Mouse (Mus musculus): Measurements from ENCODE around the gene 9830107B12Rik. TPM values are rescaled to one million over a fixed set of nuclear protein-coding genes. Genes with fewer than 3 reads are reported as not detected.
A peak's percentile ranks its signal among the peaks of the same experiment; 100 is the strongest.

Gene 9830107B12Rik
- polyA plus RNA-seq, 1 experiment from 2014 or later, result not detected

GRCm38 (mm10) chr17:48110547-48111287, 35.4 kb downstream of the 9830107B12Rik start:
- no peak overlapping the region for H3K9ac ChIP-seq (ENCODE audit: low read length)
- ATAC-seq (ENCODE audit: insufficient read depth, low FRiP score, low TSS enrichment) (no peak), DNase-seq (ENCODE audit: low spot score) (peak; percentile 50)
- H3K4me3 ChIP-seq (ENCODE audit: low read depth, low read length), result no peak overlapping the region
- no peaks in the 10 kb centered on the region for H3K9me3 ChIP-seq (ENCODE audit: control insufficient read depth, low read length)
- H3K4me2 ChIP-seq (ENCODE audit: low read depth), result no peak overlapping the region
- no peaks in the 10 kb centered on the region for H3K27me3 ChIP-seq (ENCODE audit: control insufficient read depth, insufficient read depth, low read length)
- H3K36me3 ChIP-seq (ENCODE audit: control insufficient read depth, insufficient read depth, low read length), result no peaks in the 10 kb centered on the region
- no peak overlapping the region for H3K27ac ChIP-seq (ENCODE audit: low read depth, low read length)
- 54% methylated on average over 8 of the region's 8 CpGs for WGBS
- no peaks in the 10 kb centered on the region for H3K4me1 ChIP-seq (ENCODE audit: control insufficient read depth, insufficient read depth, low read length)

- no peak overlapping the region for H3K4me3 ChIP-seq (ENCODE audit: low read depth, low read length)
- no peaks in the 10 kb centered on the region for H3K36me3 ChIP-seq (ENCODE audit: control insufficient read depth, insufficient read depth, low read length)
- no peak for ATAC-seq (ENCODE audit: insufficient read depth, low FRiP score, low TSS enrichment)
- no peak overlapping the region for H3K4me2 ChIP-seq (ENCODE audit: low read depth)
- no peak overlapping the region for H3K27ac ChIP-seq (ENCODE audit: low read depth, low read length)
- no peaks in the 10 kb centered on the region for H3K4me1 ChIP-seq (ENCODE audit: control insufficient read depth, insufficient read depth, low read length)
- no peak overlapping the region for H3K9ac ChIP-seq (ENCODE audit: low read length)
- no peaks in the 10 kb centered on the region for H3K9me3 ChIP-seq (ENCODE audit: control insufficient read depth, low read length)
- 77% methylated on average over 3 of the region's 3 CpGs for WGBS
- no peaks in the 10 kb centered on the region for H3K27me3 ChIP-seq (ENCODE audit: control insufficient read depth, insufficient read depth, low read length)
- DNase-seq (ENCODE audit: low spot score), result no peak
Measured at GRCm38 (mm10) chr17:48108520-48108919, 37.5 kb downstream of the 9830107B12Rik start.

- Histone ChIP-seq H3K9me3 (ENCODE audit: control insufficient read depth, low read length) (no peaks in the 10 kb centered on the region), H3K27me3 (ENCODE audit: control insufficient read depth, insufficient read depth, low read length) (no peaks in the 10 kb centered on the region), H3K9ac (ENCODE audit: low read length) (no peak overlapping the region), H3K4me1 (ENCODE audit: control insufficient read depth, insufficient read depth, low read length) (no peaks in the 10 kb centered on the region), H3K36me3 (ENCODE audit: control insufficient read depth, insufficient read depth, low read length) (no peaks in the 10 kb centered on the region), H3K27ac (ENCODE audit: low read depth, low read length) (no peak overlapping the region), H3K4me3 (ENCODE audit: low read depth, low read length) (no peak overlapping the region), H3K4me2 (ENCODE audit: low read depth) (no peak overlapping the region)
- 63% methylated on average over 6 of the region's 6 CpGs for WGBS
- no peak for ATAC-seq (ENCODE audit: insufficient read depth, low FRiP score, low TSS enrichment)
- no peak for DNase-seq (ENCODE audit: low spot score)
Measured at GRCm38 (mm10) chr17:48107862-48108261, 38.2 kb downstream of the 9830107B12Rik start.

- H3K4me3 ChIP-seq (ENCODE audit: low read depth, low read length), result no peak overlapping the region
- ATAC-seq (ENCODE audit: insufficient read depth, low FRiP score, low TSS enrichment) (no peak), DNase-seq (ENCODE audit: low spot score) (no peak)
- no peak overlapping the region for H3K9ac ChIP-seq (ENCODE audit: low read length)
- no peaks in the 10 kb centered on the region for H3K27me3 ChIP-seq (ENCODE audit: control insufficient read depth, insufficient read depth, low read length)
- WGBS, result 54% methylated on average over 4 of the region's 4 CpGs
- no peak overlapping the region for H3K27ac ChIP-seq (ENCODE audit: low read depth, low read length)
- no peaks in the 10 kb centered on the region for H3K36me3 ChIP-seq (ENCODE audit: control insufficient read depth, insufficient read depth, low read length)
- H3K9me3 ChIP-seq (ENCODE audit: control insufficient read depth, low read length), result no peaks in the 10 kb centered on the region
- H3K4me1 ChIP-seq (ENCODE audit: control insufficient read depth, insufficient read depth, low read length), result no peaks in the 10 kb centered on the region
- H3K4me2 ChIP-seq (ENCODE audit: low read depth), result no peak overlapping the region
Measured at GRCm38 (mm10) chr17:48107333-48107732, 38.7 kb downstream of the 9830107B12Rik start.

GRCm38 (mm10) chr17:48100441-48101417, 45.3 kb downstream of the 9830107B12Rik start:
- H3K36me3 ChIP-seq (ENCODE audit: control insufficient read depth, insufficient read depth, low read length), result no peaks in the 10 kb centered on the region
- WGBS, result 11% methylated on average over 20 of the region's 21 CpGs
- no peak overlapping the region for H3K9ac ChIP-seq (ENCODE audit: low read length)
- DNase-seq (ENCODE audit: low spot score) (peak; percentile 91), ATAC-seq (ENCODE audit: insufficient read depth, low FRiP score, low TSS enrichment) (peak; percentile 37; the same call in 1 of the 2 replicates)
- H3K27me3 ChIP-seq (ENCODE audit: control insufficient read depth, insufficient read depth, low read length), result peaks cover 11% of the 10 kb centered on the region; the same call in 1 of the 2 replicates
- H3K9me3 ChIP-seq (ENCODE audit: control insufficient read depth, low read length), result no peaks in the 10 kb centered on the region
- no peak overlapping the region for H3K4me3 ChIP-seq (ENCODE audit: low read depth, low read length)
- peak overlapping the region; percentile 13 for H3K4me2 ChIP-seq (ENCODE audit: low read depth)
- H3K4me1 ChIP-seq (ENCODE audit: control insufficient read depth, insufficient read depth, low read length), result peaks cover 39% of the 10 kb centered on the region
- no peak overlapping the region for H3K27ac ChIP-seq (ENCODE audit: low read depth, low read length)

- H3K4me3 ChIP-seq (ENCODE audit: low read depth, low read length), result no peak overlapping the region
- ATAC-seq (ENCODE audit: insufficient read depth, low FRiP score, low TSS enrichment) (no peak), DNase-seq (ENCODE audit: low spot score) (no peak)
- H3K9me3 ChIP-seq (ENCODE audit: control insufficient read depth, low read length), result no peaks in the 10 kb centered on the region
- 8% methylated on average over 11 of the region's 11 CpGs for WGBS
- H3K36me3 ChIP-seq (ENCODE audit: control insufficient read depth, insufficient read depth, low read length), result no peaks in the 10 kb centered on the region
- peak overlapping the region; percentile 54 for H3K4me2 ChIP-seq (ENCODE audit: low read depth)
- H3K4me1 ChIP-seq (ENCODE audit: control insufficient read depth, insufficient read depth, low read length), result peaks cover 46% of the 10 kb centered on the region
- H3K9ac ChIP-seq (ENCODE audit: low read length), result no peak overlapping the region
- H3K27ac ChIP-seq (ENCODE audit: low read depth, low read length), result peak overlapping the region; percentile 49; the same call in 1 of the 2 replicates
- peaks cover 17% of the 10 kb centered on the region; the same call in 1 of the 2 replicates for H3K27me3 ChIP-seq (ENCODE audit: control insufficient read depth, insufficient read depth, low read length)
Measured at GRCm38 (mm10) chr17:48099312-48099711, 46.8 kb downstream of the 9830107B12Rik start.

- under 1% methylated on average over 19 of the region's 19 CpGs for WGBS
- Histone ChIP-seq H3K4me3 (ENCODE audit: low read depth, low read length) (peak overlapping the region; percentile 25), H3K4me2 (ENCODE audit: low read depth) (peak overlapping the region; percentile 54), H3K27ac (ENCODE audit: low read depth, low read length) (peak overlapping the region; percentile 62), H3K36me3 (ENCODE audit: control insufficient read depth, insufficient read depth, low read length) (no peaks in the 10 kb centered on the region), H3K9ac (ENCODE audit: low read length) (peak overlapping the region; percentile 7; the same call in 1 of the 2 replicates), H3K27me3 (ENCODE audit: control insufficient read depth, insufficient read depth, low read length) (peaks cover 19% of the 10 kb centered on the region; the same call in 1 of the 2 replicates), H3K9me3 (ENCODE audit: control insufficient read depth, low read length) (no peaks in the 10 kb centered on the region), H3K4me1 (ENCODE audit: control insufficient read depth, insufficient read depth, low read length) (peaks cover 46% of the 10 kb centered on the region)
- peak; percentile 59 for DNase-seq (ENCODE audit: low spot score)
- no peak for ATAC-seq (ENCODE audit: insufficient read depth, low FRiP score, low TSS enrichment)
Measured at GRCm38 (mm10) chr17:48098528-48098890, 47.6 kb downstream of the 9830107B12Rik start.

- peak overlapping the region; percentile 25 for H3K4me3 ChIP-seq (ENCODE audit: low read depth, low read length)
- peak; percentile 63 for DNase-seq (ENCODE audit: low spot score)
- peak overlapping the region; percentile 62 for H3K27ac ChIP-seq (ENCODE audit: low read depth, low read length)
- H3K9ac ChIP-seq (ENCODE audit: low read length), result peak overlapping the region; percentile 49
- ATAC-seq (ENCODE audit: insufficient read depth, low FRiP score, low TSS enrichment), result no peak
- no peaks in the 10 kb centered on the region for H3K36me3 ChIP-seq (ENCODE audit: control insufficient read depth, insufficient read depth, low read length)
- under 1% methylated on average over 40 of the region's 43 CpGs for WGBS
- H3K9me3 ChIP-seq (ENCODE audit: control insufficient read depth, low read length), result no peaks in the 10 kb centered on the region
- H3K4me1 ChIP-seq (ENCODE audit: control insufficient read depth, insufficient read depth, low read length), result peaks cover 46% of the 10 kb centered on the region
- H3K27me3 ChIP-seq (ENCODE audit: control insufficient read depth, insufficient read depth, low read length), result peaks cover 19% of the 10 kb centered on the region; the same call in 1 of the 2 replicates
- peak overlapping the region; percentile 54 for H3K4me2 ChIP-seq (ENCODE audit: low read depth)
Measured at GRCm38 (mm10) chr17:48097743-48098527, 48.1 kb downstream of the 9830107B12Rik start.
